Mouse (Mus musculus) heart, embryonic 16.5 days (tissue): Measurements from ENCODE around the gene Lrfn4. TPM values are rescaled to one million over a fixed set of nuclear protein-coding genes. Genes with fewer than 3 reads are reported as not detected.

Experiments used
- ATAC-seq: fragments of 200-750 bp; cut with Nextera tagmentation; replicated peaks from 2 replicates; pipeline ENCODE4 v1.8.0; 2017; ENCODE audit warnings: moderate number of reproducible peaks; ENCODE audit not compliant: insufficient read depth, low FRiP score; ENCODE audit errors: extremely low read depth
- H3K27ac ChIP-seq: fragments of 300-500 bp; sonication (generic); 2 replicates; pipeline ENCODE4 v1.5.1; 2014; ENCODE audit warnings: mild to moderate bottlenecking, low read length, control low read depth, moderate library complexity
- H3K27me3 ChIP-seq: fragments of 300-500 bp; sonication (generic); 2 replicates; pipeline ENCODE4 v1.6.1; 2014; ENCODE audit warnings: low read length, mixed read lengths; ENCODE audit not compliant: control insufficient read depth, insufficient read depth
- H3K36me3 ChIP-seq: fragments of 300-500 bp; sonication (generic); 2 replicates; pipeline ENCODE4 v1.6.1; 2014; ENCODE audit not compliant: control insufficient read depth, insufficient read depth
- H3K4me1 ChIP-seq: fragments of 300-500 bp; sonication (generic); 2 replicates; pipeline ENCODE4 v1.6.1; 2014; ENCODE audit warnings: low read length, mixed read lengths; ENCODE audit not compliant: control insufficient read depth, insufficient read depth
- H3K4me2 ChIP-seq: fragments of 300-500 bp; sonication (generic); 2 replicates; pipeline ENCODE4 v1.6.1; 2014; ENCODE audit warnings: low read depth, mild to moderate bottlenecking, control low read depth, low read length
- H3K4me3 ChIP-seq: fragments of 300-500 bp; sonication (generic); 2 replicates; pipeline ENCODE4 v1.5.1; 2014; ENCODE audit warnings: mild to moderate bottlenecking, control low read depth, low read length
- H3K9ac ChIP-seq: fragments of 300-500 bp; sonication (generic); 2 replicates; pipeline ENCODE4 v1.6.1; 2014; ENCODE audit warnings: low read length, control low read depth
- H3K9me3 ChIP-seq: fragments of 300-500 bp; sonication (generic); replicated peaks from 2 replicates; pipeline ENCODE4 v1.6.1; 2016; ENCODE audit warnings: low read length; ENCODE audit not compliant: control insufficient read depth
- WGBS: fragments of 180-500 bp; shearing (Covaris S2); extraction: QIAGEN DNeasy Blood & Tissue Kit; methylation state at CpG from one replicate; pipeline ENCODE4 v1.1.7; 2014; 5-methylcytosine and 5-hydroxymethylcytosine counted together
- polyA plus RNA-seq: library from polyadenylated mRNA; unstranded; fragments of >200 nt; fragmentation: Nextera tagmentation; extraction: Ambion mirVana; gene quantifications from 2 replicates; pipeline ENCODE4 v1.2.1, GENCODE M21; 2015

The Lrfn4 gene
- 1.8 and 3.2 TPM in 2 replicates for polyA plus RNA-seq

DNA sequence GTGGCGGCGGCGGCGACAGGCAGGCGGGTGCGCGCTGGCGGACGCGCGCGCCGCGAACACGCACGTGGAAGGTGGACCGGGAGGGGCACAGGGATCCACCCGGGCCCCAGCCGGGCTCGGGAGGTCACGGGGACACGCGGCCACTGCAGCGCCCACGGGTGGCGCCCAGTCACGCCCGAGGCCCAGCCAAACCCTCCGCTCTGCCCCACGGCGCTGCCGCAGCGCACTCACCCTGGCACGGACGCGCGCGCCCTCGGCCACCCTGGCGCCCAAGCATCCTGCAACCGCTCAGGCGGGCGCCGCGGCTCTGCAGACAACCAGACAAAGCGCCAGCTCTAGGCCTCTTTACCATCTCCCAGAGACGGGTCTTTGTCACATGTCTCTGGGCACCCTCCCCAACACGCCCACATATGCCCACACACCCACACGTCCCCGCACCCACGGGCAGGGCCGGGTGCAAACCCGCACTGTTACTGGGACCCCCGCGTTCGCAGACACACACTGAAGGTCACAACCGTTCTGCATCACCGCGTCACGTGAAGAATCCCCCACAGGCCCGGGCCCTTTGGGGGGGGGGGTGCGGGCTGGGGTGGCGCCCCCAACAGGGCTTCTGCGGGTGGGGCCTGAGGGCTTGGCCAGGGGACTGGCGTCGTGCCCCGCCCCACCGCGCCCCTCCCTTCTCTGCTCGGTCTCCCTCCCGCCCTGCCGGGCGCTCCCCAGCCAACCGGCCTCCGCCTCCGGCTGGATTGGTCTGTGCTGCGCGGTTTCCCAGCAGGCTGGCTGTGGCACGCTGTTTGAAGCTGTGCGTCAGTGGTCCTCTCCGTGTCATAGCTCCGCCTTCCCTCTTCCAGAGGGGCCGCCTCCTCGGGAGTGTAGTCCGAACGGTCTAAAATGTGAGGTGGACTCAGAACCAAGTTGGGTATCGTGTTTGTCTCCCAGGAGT, at the start of gene Lrfn4:
Lrfn4 (minus strand) TSS at position 517 of the 943 bp plus-strand sequence.
- Histone ChIP-seq H3K9me3 (no peaks in the 10 kb centered on the region), H3K4me3 (peak within 1 kb of the TSS; percentile 82), H3K36me3 (peaks cover 10% of the 10 kb centered on the region), H3K4me2 (peak within 1 kb of the TSS; percentile 78), H3K4me1 (peaks cover 4% of the 10 kb centered on the region), H3K9ac (peak within 1 kb of the TSS; percentile 83), H3K27me3 (0 out of 2 replicates have a peak, but pooled peaks cover 2% of the 10 kb centered on the region), H3K27ac (peak within 1 kb of the TSS; percentile 75)
- WGBS, result under 1% methylated on average over 87 of the region's 87 CpGs
- ATAC-seq, result peak; percentile 93

DNA sequence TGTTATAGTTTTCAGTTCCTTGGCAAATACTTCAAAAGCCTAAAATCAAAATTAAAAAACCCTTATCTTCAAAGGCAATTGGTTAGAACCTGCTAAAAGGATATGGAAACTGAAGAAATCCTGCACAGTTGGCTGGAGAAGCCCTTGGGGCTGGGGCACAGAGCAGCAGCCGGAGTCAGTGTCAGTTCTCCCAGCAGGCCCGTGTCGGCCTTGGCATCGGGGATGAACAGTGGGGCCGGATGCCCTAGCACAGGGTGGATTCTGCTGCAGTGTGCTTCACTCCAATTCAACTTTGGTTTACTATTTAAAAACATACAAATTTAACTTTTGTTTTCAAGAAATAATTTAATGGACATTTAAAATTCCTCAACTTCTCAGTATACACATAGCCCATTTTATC, 42.7 kb upstream of the Lrfn4 start:
- WGBS, result 89% methylated on average over 5 of the region's 5 CpGs
- H3K4me3 ChIP-seq, result no peak overlapping the region

DNA sequence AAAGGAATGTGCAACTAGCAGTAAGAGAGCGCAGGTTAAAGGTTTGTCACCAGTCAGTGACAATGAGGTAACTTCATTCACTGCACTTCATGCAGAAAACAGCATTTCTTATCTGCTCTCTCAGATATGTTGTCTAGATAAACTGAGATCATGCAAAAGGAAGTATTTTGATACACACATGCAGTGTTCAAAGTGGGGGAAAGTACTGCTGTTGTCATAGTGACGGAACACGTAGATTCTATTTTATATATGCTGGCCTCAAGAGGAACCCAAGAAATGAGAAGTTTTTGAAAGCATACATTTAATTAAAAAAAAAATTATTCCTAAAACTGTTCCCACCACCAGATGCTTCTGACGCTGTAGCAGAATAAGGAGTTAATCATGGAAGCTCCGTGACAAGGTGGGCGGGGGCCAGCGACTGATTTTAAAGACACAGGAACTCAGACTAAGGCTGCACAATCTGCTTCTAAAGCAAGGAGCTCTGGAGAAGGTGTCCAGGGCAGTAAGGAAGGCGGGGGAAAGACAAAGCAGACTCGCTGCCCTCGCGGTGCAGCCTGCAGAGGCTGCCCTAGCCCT, 31.5 kb upstream of the Lrfn4 start:
- H3K27ac ChIP-seq, result no peak overlapping the region
- peaks cover 5% of the 10 kb centered on the region for H3K27me3 ChIP-seq
- no peak overlapping the region for H3K4me2 ChIP-seq
- no peak overlapping the region for H3K9ac ChIP-seq
- H3K4me1 ChIP-seq, result no peaks in the 10 kb centered on the region
- no peaks in the 10 kb centered on the region for H3K9me3 ChIP-seq
- H3K36me3 ChIP-seq, result no peaks in the 10 kb centered on the region
- ATAC-seq, result no peak
- H3K4me3 ChIP-seq, result no peak overlapping the region
- 67% methylated on average over 11 of the region's 11 CpGs for WGBS

More for the DNA sequence above, 42.7 kb upstream of the Lrfn4 start:
- no peak overlapping the region for H3K27ac ChIP-seq
- no peak for ATAC-seq
- H3K9ac ChIP-seq, result no peak overlapping the region
- no peaks in the 10 kb centered on the region for H3K36me3 ChIP-seq
- H3K27me3 ChIP-seq, result 0 out of 2 replicates have a peak, but pooled peaks cover 2% of the 10 kb centered on the region
- H3K9me3 ChIP-seq, result no peaks in the 10 kb centered on the region
- H3K4me1 ChIP-seq, result no peaks in the 10 kb centered on the region
- no peak overlapping the region for H3K4me2 ChIP-seq

DNA sequence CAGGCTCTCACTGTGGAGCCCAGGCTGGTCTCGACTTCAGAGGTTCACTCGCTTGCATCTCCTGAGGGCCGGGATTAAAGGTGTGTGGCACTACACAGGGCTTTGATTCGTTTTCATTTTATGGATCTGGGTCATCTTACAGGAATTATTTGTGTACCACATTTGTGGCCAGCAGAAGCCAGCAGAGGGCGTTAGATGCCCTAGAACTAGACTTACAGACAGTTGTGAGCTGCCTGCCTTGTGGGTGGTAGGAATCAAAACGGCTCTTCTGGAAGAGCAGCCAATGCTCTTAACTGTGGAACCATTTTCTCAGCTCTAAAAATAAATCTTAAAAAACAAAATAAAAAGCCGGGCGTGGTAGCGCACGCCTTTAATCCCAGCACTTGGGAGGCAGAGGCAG, 28.8 kb upstream of the Lrfn4 start:
- no peak for ATAC-seq
- H3K4me3 ChIP-seq, result no peak overlapping the region
- no peak overlapping the region for H3K27ac ChIP-seq
- H3K9ac ChIP-seq, result no peak overlapping the region
- H3K4me2 ChIP-seq, result no peak overlapping the region
- no peaks in the 10 kb centered on the region for H3K9me3 ChIP-seq
- no peaks in the 10 kb centered on the region for H3K4me1 ChIP-seq
- peaks cover 5% of the 10 kb centered on the region for H3K27me3 ChIP-seq
- no peaks in the 10 kb centered on the region for H3K36me3 ChIP-seq
- WGBS, result 41% methylated on average over 10 of the region's 10 CpGs

DNA sequence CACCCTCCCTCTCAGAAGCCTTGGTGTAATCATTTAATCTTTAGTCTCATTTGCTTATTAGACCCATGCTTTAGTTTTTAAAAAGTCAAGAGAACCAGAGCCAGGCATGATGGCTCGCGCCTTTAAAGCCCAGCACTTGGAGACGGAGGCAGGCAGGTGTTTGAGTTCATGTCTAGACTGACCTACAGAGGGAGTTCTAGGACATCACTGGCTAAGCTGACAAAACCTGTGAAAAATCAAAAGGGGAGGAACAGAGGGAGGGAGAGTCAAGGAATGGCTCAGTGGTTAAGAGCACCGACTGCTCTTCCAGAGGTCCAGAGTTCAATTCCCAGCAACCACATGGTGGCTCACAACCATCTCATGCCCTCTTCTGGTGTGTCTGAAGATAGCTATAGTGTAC, 20.5 kb upstream of the Lrfn4 start:
- Histone ChIP-seq H3K9ac (no peak overlapping the region), H3K4me3 (no peak overlapping the region), H3K9me3 (no peaks in the 10 kb centered on the region), H3K27ac (no peak overlapping the region), H3K36me3 (no peaks in the 10 kb centered on the region), H3K4me2 (no peak overlapping the region), H3K27me3 (no peaks in the 10 kb centered on the region; the same call in 1 of the 2 replicates), H3K4me1 (no peaks in the 10 kb centered on the region)
- 59% methylated on average over 4 of the region's 4 CpGs for WGBS
- ATAC-seq, result no peak

DNA sequence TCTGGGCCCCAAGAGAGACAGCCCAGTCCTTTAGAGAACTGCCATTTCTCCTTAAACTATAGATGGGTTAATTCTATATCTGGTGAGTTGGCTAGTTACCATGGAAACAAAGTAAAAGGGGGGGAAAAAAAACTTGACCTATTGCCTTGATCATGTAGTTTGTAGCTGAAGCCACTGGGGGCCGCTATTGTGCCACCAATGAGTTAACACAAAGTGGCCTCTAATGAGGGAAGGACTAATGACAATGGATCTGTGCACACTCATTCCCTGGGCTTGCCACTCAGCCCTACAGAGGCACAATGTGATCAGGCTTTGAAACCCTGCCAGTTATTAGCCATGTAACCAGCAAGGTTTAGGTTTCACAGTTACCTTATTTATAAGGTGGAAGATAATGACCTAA, 13.4 kb upstream of the Lrfn4 start:
- 0% methylated on average over 1 of the region's 1 CpGs for WGBS

DNA sequence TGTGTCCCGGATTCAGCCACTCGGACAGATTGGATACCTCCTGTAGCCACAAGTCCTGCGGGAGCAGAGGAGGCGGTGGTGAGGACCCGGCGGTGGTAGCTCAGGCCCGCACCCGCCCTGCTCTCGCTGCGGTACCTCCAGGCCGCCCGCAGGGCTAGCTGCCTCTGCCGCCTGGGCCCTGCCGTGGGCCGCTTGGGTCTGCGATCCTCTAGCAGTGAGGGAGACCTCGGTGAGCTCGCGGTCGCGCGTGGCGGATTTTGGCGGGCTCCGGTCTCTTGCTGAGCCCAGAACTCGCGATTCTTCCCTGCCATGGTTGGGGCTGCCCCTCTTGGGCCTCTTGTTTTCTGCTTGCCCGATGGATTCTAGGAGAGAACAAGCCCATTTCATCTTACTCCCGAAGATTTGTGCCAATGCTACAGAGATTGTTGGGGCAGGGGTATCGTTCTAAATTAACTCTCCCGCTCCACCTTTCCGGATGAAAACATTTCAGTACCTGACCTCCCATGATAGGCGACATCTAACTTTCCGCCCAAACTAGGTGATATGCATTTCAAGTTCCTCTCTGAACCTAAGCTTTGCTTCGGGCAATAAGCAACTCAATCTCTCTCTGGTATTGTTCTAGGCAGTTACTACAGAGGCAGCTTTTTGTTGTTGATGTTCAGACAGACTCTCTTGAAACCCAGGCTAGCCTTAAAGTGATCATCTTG, 10.5 kb upstream of the Lrfn4 start:
- Histone ChIP-seq H3K4me3 (peak overlapping the region; percentile 82), H3K9me3 (no peaks in the 10 kb centered on the region), H3K36me3 (peaks cover 17% of the 10 kb centered on the region), H3K4me1 (peaks cover 16% of the 10 kb centered on the region), H3K27ac (peak overlapping the region; percentile 87), H3K4me2 (peak overlapping the region; percentile 94), H3K9ac (peak overlapping the region; percentile 91), H3K27me3 (no peaks in the 10 kb centered on the region)
- WGBS, result 1% methylated on average over 35 of the region's 35 CpGs
- peak; percentile 58 for ATAC-seq

More for the DNA sequence above, 13.4 kb upstream of the Lrfn4 start:
- Histone ChIP-seq H3K4me3 (no peak overlapping the region), H3K4me2 (no peak overlapping the region), H3K27me3 (no peaks in the 10 kb centered on the region), H3K4me1 (peaks cover 16% of the 10 kb centered on the region), H3K9ac (no peak overlapping the region), H3K9me3 (no peaks in the 10 kb centered on the region), H3K36me3 (peaks cover 2% of the 10 kb centered on the region; the same call in 1 of the 2 replicates), H3K27ac (no peak overlapping the region)
- no peak for ATAC-seq

DNA sequence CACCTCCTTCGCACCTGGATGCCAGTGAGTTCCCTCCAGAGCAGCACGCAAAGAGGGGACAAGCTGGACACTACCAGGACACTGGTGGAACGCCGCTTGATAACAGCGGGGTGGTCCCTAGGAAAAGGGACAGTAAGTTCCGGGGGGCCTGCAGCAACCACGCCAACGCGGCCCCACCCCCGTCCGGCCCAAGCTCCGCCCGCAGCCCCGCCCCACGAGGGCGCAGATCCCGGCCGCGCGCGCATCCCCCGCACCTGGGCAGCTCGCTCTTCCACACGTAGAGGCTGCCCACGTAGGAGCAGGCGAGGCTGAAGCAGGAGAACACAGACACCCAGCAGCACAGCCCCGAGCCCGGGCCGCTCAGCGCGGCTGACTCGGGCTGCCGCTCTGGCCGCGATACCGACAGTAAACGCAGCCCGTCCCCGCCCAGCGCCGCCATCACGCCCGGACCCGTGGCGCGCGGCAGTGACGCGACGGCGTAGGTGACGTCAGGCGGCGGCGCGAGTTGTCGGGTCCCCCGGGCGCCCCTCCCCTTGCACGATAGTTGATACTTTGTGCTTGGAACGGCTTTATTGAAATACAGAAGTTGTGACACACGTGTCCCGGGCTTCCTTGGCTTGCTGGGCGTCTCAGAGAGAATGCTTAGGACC, 9.8 kb upstream of the Lrfn4 start, which contains the start of gene Rce1:
Rce1 (minus strand) TSS at position 463 of the 650 bp plus-strand sequence.
- H3K27me3 ChIP-seq, result no peaks in the 10 kb centered on the region
- peak within 1 kb of the TSS; percentile 87 for H3K27ac ChIP-seq
- H3K9me3 ChIP-seq, result no peaks in the 10 kb centered on the region
- ATAC-seq, result peak; percentile 91
- H3K4me2 ChIP-seq, result peak within 1 kb of the TSS; percentile 94
- under 1% methylated on average over 64 of the region's 64 CpGs for whole genome bisulfite sequencing
- H3K36me3 ChIP-seq, result peaks cover 17% of the 10 kb centered on the region
- H3K4me1 ChIP-seq, result peaks cover 16% of the 10 kb centered on the region
- peak within 1 kb of the TSS; percentile 91 for H3K9ac ChIP-seq
- peak within 1 kb of the TSS; percentile 82 for H3K4me3 ChIP-seq
